Mouse (Mus musculus) lung, postnatal 0 days (tissue): Measurements from ENCODE around the gene Kcp. TPM values are rescaled to one million over a fixed set of nuclear protein-coding genes. Genes with fewer than 3 reads are reported as not detected.

Source experiments
- ATAC-seq: fragments of 200-750 bp; cut with Nextera tagmentation; 2 replicates; pipeline ENCODE4 v1.8.0; 2017; ENCODE audit warnings: moderate library complexity
- DNase-seq: peaks from one replicate; pipeline ENCODE4 v3.0.0-alpha.2; 2016; ENCODE audit warnings: low spot score
- H3K27ac ChIP-seq: fragments of 300-500 bp; sonication (generic); 2 replicates; pipeline ENCODE4 v1.5.1; 2014; ENCODE audit warnings: antibody characterized with exemption, mild to moderate bottlenecking, low read length, mixed read lengths
- H3K27me3 ChIP-seq: fragments of 300-500 bp; sonication (generic); replicated peaks from 2 replicates; pipeline ENCODE4 v1.6.1; 2014; ENCODE audit warnings: low read length, mixed read lengths; ENCODE audit not compliant: insufficient read depth
- H3K36me3 ChIP-seq: fragments of 300-500 bp; sonication (generic); 2 replicates; pipeline ENCODE4 v1.6.1; 2014; ENCODE audit warnings: low read length, mixed read lengths; ENCODE audit not compliant: insufficient read depth
- H3K4me1 ChIP-seq: fragments of 300-500 bp; sonication (generic); 2 replicates; pipeline ENCODE4 v1.6.1; 2014; ENCODE audit warnings: antibody characterized with exemption, low read depth, low read length, mixed read lengths; ENCODE audit not compliant: insufficient read depth
- H3K4me2 ChIP-seq: fragments of 300-500 bp; sonication (generic); replicated peaks from 2 replicates; pipeline ENCODE4 v1.6.1; 2014; ENCODE audit warnings: low read depth, mild to moderate bottlenecking, low read length, moderate library complexity, mixed read lengths
- H3K4me3 ChIP-seq: fragments of 300-500 bp; sonication (generic); 2 replicates; pipeline ENCODE4 v1.5.1; 2014; ENCODE audit warnings: low read depth, low read length
- H3K9ac ChIP-seq: fragments of 300-500 bp; sonication (generic); replicated peaks from 2 replicates; pipeline ENCODE4 v1.6.1; 2014; ENCODE audit warnings: low read depth, mild to moderate bottlenecking
- H3K9me3 ChIP-seq: fragments of 300-500 bp; sonication (generic); 2 replicates; pipeline ENCODE4 v1.6.1; 2016; ENCODE audit warnings: low read length, mixed read lengths
- CTCF ChIP-seq: IDR thresholded peaks from 2 replicates; pipeline ENCODE4 v1.5.1; 2016; ENCODE audit warnings: antibody characterized with exemption, mild to moderate bottlenecking
- EP300 ChIP-seq: IDR thresholded peaks from 2 replicates; pipeline ENCODE4 v1.6.1; 2016; ENCODE audit warnings: antibody characterized with exemption, mild to moderate bottlenecking, control low read depth
- WGBS: fragments of 180-500 bp; shearing (Covaris S2); extraction: QIAGEN DNeasy Blood & Tissue Kit; methylation state at CpG from one replicate; pipeline ENCODE4 v1.1.7; 2014; 5-methylcytosine and 5-hydroxymethylcytosine counted together
- polyA plus RNA-seq: library from polyadenylated mRNA; unstranded; fragments of >200 nt; fragmentation: Nextera tagmentation; extraction: Ambion mirVana; gene quantifications from 2 replicates; pipeline ENCODE4 v1.2.1, GENCODE M21; 2015

The Kcp gene
- polyA plus RNA-seq, 1 experiment from 2014 or later = 4.0 TPM

- Histone ChIP-seq H3K36me3 (no peaks in the 10 kb centered on the region), H3K9me3 (no peaks in the 10 kb centered on the region), H3K27ac (no peak overlapping the region), H3K4me3 (no peak overlapping the region), H3K4me2 (no peak overlapping the region), H3K27me3 (no peaks in the 10 kb centered on the region; the same call in 1 of the 2 replicates), H3K4me1 (no peaks in the 10 kb centered on the region), H3K9ac (no peak overlapping the region)
- TF ChIP-seq CTCF (no peak), EP300 (no peak)
- no peak for ATAC-seq
- no peak for DNase-seq
- WGBS = 30% methylated on average over 19 of the region's 25 CpGs
These were observed 11.5 kb downstream of the Kcp start for GRCm38 (mm10) chr6:29496270-29496669.

DNA sequence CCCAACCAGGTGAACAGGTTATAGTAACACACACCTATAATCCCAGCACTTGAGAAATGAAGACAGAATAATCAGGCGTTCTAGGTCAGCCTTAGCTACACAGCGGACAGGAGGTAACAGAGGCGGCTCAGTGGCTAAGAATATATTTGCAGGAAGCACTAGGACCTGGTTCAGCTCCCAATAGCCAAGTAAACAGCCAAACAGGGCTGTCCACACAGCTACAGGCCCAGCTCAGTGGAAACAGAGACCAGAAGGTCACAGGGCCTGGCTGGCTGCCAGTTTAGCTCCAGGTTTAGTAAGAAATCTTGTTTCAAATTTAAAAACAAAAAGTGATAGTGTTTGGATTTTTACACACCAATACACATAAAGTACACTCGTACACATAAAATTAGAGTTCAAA is 13.7 kb downstream of the Kcp start:
- Histone ChIP-seq H3K4me1 (no peaks in the 10 kb centered on the region), H3K27ac (no peak overlapping the region), H3K9ac (no peak overlapping the region), H3K4me2 (no peak overlapping the region), H3K27me3 (no peaks in the 10 kb centered on the region; the same call in 1 of the 2 replicates), H3K4me3 (no peak overlapping the region), H3K36me3 (no peaks in the 10 kb centered on the region), H3K9me3 (no peaks in the 10 kb centered on the region)
- WGBS = 62% methylated on average over 4 of the region's 4 CpGs
- TF ChIP-seq EP300 = no peak
- no peak for TF ChIP-seq CTCF
- ATAC-seq = no peak
- DNase-seq = no peak

GRCm38 (mm10) chr6:29485951-29486350 is 21.8 kb downstream of the Kcp start:
- H3K4me3 ChIP-seq = no peak overlapping the region
- no peaks in the 10 kb centered on the region for H3K4me1 ChIP-seq
- H3K9me3 ChIP-seq = no peaks in the 10 kb centered on the region
- no peak overlapping the region for H3K4me2 ChIP-seq
- no peak for DNase-seq
- H3K9ac ChIP-seq = no peak overlapping the region
- no peak for ATAC-seq
- 50% methylated on average over 2 of the region's 2 CpGs for WGBS
- H3K36me3 ChIP-seq = no peaks in the 10 kb centered on the region
- no peak overlapping the region for H3K27ac ChIP-seq
- H3K27me3 ChIP-seq = no peaks in the 10 kb centered on the region
- TF ChIP-seq CTCF (no peak), EP300 (no peak)

DNA sequence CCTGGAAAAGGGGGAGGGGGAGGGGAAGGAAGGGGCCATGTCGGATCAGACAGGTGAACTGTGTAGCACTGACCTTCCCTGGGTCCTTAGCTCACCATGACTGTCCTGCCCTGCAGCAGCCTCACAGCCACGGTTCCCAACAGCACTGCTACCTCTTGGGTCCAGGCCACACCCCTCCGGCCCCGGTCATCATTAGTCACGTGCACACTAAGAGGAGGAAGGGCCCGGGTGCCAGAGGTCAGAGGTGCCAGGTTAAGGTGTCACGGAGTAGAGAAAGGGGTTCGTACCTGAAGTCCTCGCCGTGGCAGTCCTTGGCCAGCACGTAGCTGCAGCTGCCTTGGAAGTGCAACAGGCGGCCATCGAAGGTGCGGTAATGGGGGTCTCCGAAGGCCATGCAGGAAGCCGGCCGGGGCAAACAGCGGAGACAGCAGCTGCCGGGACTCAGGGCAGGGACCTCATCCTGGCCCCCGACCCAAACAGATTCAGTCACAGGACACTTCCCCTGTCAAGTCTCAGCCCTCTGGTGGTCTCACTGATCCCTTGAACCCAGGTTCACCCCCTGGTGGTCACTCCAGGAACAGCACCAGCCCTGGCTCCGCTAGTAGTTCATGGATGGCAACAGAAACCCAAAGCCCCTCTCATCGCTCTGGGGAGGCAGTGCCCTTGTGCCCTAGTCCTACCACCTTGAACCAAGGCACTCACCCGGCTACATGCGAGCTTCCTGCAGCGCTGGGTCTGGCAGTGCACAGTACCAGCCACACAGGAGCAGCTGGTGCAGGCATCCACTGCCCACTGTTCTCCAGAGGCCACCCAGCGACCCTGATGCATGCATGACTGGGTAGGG is 22.8 kb downstream of the Kcp start:
- TF ChIP-seq EP300 (no peak), CTCF (peak; percentile 96)
- Histone ChIP-seq H3K4me2 (peak overlapping the region; percentile 85), H3K27ac (no peak overlapping the region), H3K27me3 (no peaks in the 10 kb centered on the region), H3K4me3 (peak overlapping the region; percentile 40), H3K9me3 (no peaks in the 10 kb centered on the region), H3K36me3 (no peaks in the 10 kb centered on the region), H3K4me1 (no peaks in the 10 kb centered on the region), H3K9ac (no peak overlapping the region)
- ATAC-seq (peak; percentile 79), DNase-seq (peak; percentile 53)
- WGBS = 8% methylated on average over 26 of the region's 26 CpGs

DNA sequence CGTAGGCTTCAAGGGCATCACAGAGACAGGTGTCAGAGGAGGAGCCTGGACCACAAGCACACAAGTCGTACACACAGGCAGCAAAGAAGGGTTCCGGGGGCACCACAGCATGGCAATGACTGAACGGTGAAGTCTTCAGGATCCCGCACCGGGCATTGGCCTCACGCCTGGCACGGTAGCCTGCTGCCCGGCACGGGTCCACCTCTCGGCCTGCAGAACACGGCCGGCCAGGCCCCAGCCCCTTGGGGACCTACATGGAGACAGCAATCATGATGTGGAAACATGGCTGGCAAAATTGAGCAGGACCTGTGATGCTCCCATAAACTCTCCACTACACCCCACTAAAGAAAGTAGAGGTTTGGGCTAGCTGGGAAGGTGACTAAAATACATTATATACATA is 25.1 kb downstream of the Kcp start:
- Histone ChIP-seq H3K9ac (no peak overlapping the region), H3K4me2 (no peak overlapping the region), H3K27ac (no peak overlapping the region), H3K4me3 (no peak overlapping the region), H3K27me3 (no peaks in the 10 kb centered on the region), H3K4me1 (no peaks in the 10 kb centered on the region), H3K36me3 (no peaks in the 10 kb centered on the region), H3K9me3 (no peaks in the 10 kb centered on the region)
- 90% methylated on average over 13 of the region's 13 CpGs for WGBS
- DNase-seq (no peak), ATAC-seq (no peak)
- no peak for TF ChIP-seq CTCF
- TF ChIP-seq EP300 = no peak

- Histone ChIP-seq H3K9ac (no peak overlapping the region), H3K4me3 (no peak overlapping the region), H3K36me3 (0 out of 2 replicates have a peak, but pooled peaks cover 4% of the 10 kb centered on the region), H3K4me2 (no peak overlapping the region), H3K4me1 (0 out of 2 replicates have a peak, but pooled peaks cover 3% of the 10 kb centered on the region), H3K27ac (no peak overlapping the region), H3K9me3 (no peaks in the 10 kb centered on the region), H3K27me3 (no peaks in the 10 kb centered on the region)
- WGBS = 73% methylated on average over 2 of the region's 2 CpGs
- DNase-seq (no peak), ATAC-seq (no peak)
- no peak for TF ChIP-seq CTCF
- no peak for TF ChIP-seq EP300
These were observed 33.0 kb downstream of the Kcp start for GRCm38 (mm10) chr6:29474736-29475135.
